Mouse (Mus musculus) erythroblast, embryonic 14.5 days (primary cell): Measurements from ENCODE around the gene Rbp1.

Experiments used
- GATA1 ChIP-seq: IDR thresholded peaks from 2 replicates; pipeline ENCODE4 v1.6.1; 2012; ENCODE audit warnings: low read length, inconsistent platforms, mixed read lengths
- TAL1 ChIP-seq: IDR thresholded peaks from 3 replicates; pipeline ENCODE4 v1.6.1; 2012; ENCODE audit warnings: low read length, inconsistent platforms, mixed read lengths

GRCm38 (mm10) chr9:98428783-98429182, 6.0 kb downstream of the Rbp1 start:
- no peak for TF ChIP-seq GATA1
- no peak for TF ChIP-seq TAL1
